Mouse (Mus musculus) right cerebral cortex, adult 18-20 months (tissue): Measurements from ENCODE around the gene Psap.
A peak's percentile ranks its signal among the peaks of the same experiment; 100 is the strongest.

Source experiments
- DNase-seq: peaks from one replicate; pipeline ENCODE4 v3.0.0; 2022; ENCODE audit warnings: mixed read lengths

The Psap gene

DNA sequence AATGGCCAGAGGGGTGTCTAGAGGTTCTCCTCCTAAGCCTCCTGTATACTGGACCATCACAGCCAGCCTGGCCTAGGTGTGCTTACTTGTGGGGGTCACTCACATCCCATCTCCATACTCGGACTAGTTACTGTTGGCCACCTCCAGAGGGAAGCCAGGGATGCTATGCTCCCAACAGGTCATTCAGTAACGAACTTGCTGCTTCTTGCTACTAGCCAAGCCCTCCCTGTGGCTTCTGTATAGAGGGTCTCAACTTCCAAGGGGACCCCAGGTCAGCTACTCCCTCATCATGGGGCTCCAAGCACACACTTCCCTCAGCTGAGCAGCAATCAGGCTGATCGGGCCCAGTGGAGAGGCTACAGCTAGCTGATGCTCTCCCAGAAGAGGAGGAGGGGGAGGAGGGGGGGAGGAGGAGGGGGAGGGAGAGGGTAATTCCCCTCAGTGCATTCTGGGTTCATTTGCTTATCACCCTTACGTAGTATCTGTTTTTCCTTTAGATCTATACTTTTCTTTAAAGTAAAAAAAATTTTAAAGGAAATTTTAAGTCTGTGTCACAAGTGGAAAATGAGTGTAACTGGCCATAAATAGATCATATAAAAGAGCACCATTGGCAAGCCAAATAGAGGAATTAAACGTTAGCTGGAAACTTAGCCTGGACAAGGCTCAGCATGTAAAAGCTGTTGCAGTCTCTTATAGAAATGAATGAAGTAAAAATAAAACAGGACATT is 72.8 kb downstream of the Psap start:
- no peak for DNase-seq

DNA sequence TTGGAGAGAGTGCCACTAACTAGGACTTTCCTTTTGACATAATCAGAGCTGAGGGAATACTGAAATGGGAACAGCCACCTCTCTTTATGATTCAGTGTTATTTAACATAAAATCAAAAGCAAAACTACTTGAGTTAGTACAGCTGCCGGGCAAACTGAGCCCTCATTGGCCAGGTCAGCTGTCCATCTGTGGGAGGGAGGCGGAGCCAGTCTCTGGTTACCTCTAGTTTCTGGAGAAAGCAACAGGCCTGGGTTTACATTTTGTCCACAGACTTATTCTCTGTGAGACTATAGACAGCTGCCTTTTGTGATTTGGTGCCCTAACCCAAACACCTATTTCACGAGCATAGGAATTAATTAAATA is 73.4 kb downstream of the Psap start:
- peak; percentile 62 for DNase-seq

DNA sequence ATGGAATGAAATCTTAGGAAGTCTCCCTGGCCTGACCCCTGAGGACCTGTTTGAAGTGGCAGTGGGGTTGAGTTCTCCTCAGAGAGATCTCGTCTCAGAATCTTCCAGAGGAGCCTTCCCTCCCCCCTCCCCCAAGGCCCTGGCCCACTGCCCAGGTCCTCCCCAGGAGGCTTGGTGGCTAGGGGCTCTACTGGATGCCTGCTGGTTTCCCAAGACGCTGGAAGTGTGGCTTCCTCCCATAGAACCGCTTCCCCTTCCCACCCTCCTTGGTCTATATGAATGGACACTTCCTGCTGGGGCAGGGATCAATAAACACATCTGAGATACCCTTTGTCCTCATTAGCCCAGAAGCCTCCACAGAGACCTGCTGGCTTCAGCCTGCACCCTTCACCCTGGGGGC is 73.8 kb downstream of the Psap start:
- no peak for DNase-seq

DNA sequence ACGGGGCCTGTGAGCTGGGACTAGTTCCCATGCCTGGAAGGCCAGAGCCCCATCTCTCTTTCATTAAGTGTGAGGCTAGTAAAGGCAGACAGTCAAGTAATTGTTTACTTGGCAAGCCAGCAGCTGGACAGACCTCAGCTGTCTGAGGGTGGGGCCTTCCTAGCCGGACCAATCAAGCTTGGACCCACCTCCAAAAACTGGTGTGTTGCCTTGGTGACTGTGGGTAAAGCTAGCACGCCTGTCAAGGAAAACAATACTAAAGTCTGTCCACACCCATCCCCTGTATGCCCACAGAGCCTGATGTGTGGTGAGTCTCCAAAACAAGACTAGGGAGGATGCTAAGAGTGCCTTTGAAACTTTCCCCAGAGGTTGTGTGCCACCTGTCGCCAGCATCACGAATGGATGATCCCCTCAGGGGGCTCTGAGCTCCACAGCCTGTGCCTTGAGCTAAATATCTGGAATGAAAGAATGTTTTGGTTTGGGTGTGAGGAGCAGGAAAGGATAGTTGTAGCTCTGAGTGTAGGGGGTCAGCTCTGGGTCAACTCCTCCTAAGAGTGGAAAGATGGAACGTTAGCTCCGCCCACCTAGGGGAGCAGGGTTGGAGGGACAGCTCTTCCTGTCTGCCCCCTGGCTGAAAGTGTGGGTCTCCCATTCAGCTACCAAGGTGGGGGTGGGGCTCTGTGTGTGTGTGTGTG is 74.5 kb downstream of the Psap start:
- no peak for DNase-seq
